Mouse (Mus musculus) midbrain, embryonic 11.5 days (tissue): ENCODE data around the gene Olfr391-ps. TPM values are rescaled to one million over a fixed set of nuclear protein-coding genes. Genes with fewer than 3 reads are reported as not detected.

ENCODE experiments used
- ATAC-seq: fragments of 200-750 bp; cut with Nextera tagmentation; 2 replicates; pipeline ENCODE4 v1.8.0; 2017; ENCODE audit warnings: moderate TSS enrichment, moderate library complexity; ENCODE audit not compliant: low FRiP score
- DNase-seq: peaks from one replicate; pipeline ENCODE4 v3.0.0; 2015; ENCODE audit warnings: low spot score; ENCODE audit errors: missing footprints
- H3K27ac ChIP-seq: fragments of 300-500 bp; sonication (generic); 2 replicates; pipeline ENCODE4 v1.5.1; 2014; ENCODE audit warnings: low read depth, low read length
- H3K27me3 ChIP-seq: fragments of 300-500 bp; sonication (generic); 2 replicates; pipeline ENCODE4 v1.6.1; 2014; ENCODE audit warnings: mild to moderate bottlenecking, low read length, moderate library complexity, mixed read lengths; ENCODE audit not compliant: control insufficient read depth, insufficient read depth
- H3K36me3 ChIP-seq: fragments of 300-500 bp; sonication (generic); 2 replicates; pipeline ENCODE4 v1.6.1; 2014; ENCODE audit warnings: mild to moderate bottlenecking, low read length, moderate library complexity, mixed read lengths; ENCODE audit not compliant: control insufficient read depth, insufficient read depth
- H3K4me1 ChIP-seq: fragments of 300-500 bp; sonication (generic); 2 replicates; pipeline ENCODE4 v1.6.1; 2014; ENCODE audit warnings: low read length; ENCODE audit not compliant: control insufficient read depth, insufficient read depth
- H3K4me2 ChIP-seq: fragments of 300-500 bp; sonication (generic); 2 replicates; pipeline ENCODE4 v1.6.1; 2014; ENCODE audit warnings: mild to moderate bottlenecking, moderate library complexity
- H3K4me3 ChIP-seq: fragments of 300-500 bp; sonication (generic); 2 replicates; pipeline ENCODE4 v1.5.1; 2014; ENCODE audit warnings: low read depth, low read length
- H3K9ac ChIP-seq: fragments of 300-500 bp; sonication (generic); 2 replicates; pipeline ENCODE4 v1.6.1; 2014; ENCODE audit warnings: low read length
- H3K9me3 ChIP-seq: fragments of 300-500 bp; sonication (generic); 2 replicates; pipeline ENCODE4 v1.6.1; 2016; ENCODE audit warnings: low read length; ENCODE audit not compliant: control insufficient read depth
- WGBS: fragments of 180-500 bp; shearing (Covaris S2); extraction: QIAGEN DNeasy Blood & Tissue Kit; methylation state at CpG from one replicate; pipeline ENCODE4 v1.1.7; 2014; 5-methylcytosine and 5-hydroxymethylcytosine counted together
- polyA plus RNA-seq: library from polyadenylated mRNA; unstranded; fragments of >200 nt; fragmentation: Nextera tagmentation; extraction: Ambion mirVana; gene quantifications from 2 replicates; pipeline ENCODE4 v1.2.1, GENCODE M21; 2014

The Olfr391-ps gene
- polyA plus RNA-seq, result not detected in 2 replicates

DNA sequence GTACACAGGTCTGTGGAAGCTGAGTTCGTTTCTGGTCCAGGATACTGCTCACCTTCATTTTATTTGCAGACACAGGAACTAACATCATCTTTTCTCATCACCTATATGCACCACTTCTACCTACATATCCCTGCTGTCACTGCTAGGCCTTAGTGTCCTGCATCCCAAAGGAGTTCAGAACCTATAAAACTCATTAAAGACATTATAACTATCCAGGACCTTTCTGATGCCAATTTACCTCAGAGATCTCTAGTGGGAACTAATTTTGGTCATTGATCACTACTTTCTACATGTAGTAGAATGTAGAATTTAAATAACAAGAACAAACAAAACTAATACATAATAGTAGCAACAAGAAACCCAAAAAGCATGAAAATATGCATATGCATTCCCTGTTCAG, at the start of gene Olfr391-ps:
Gene Olfr391-ps (minus strand): TSS at position 101 of the 400 bp plus-strand sequence.
- H3K4me1 ChIP-seq, result no peaks in the 10 kb centered on the region
- 28% methylated on average over 1 of the region's 1 CpGs for WGBS
- H3K4me3 ChIP-seq, result no peak within 1 kb of the TSS
- no peak within 1 kb of the TSS for H3K9ac ChIP-seq
- DNase-seq (no peak), ATAC-seq (no peak)
- no peaks in the 10 kb centered on the region for H3K36me3 ChIP-seq
- H3K9me3 ChIP-seq, result no peaks in the 10 kb centered on the region; the same call in 1 of the 2 replicates
- no peaks in the 10 kb centered on the region for H3K27me3 ChIP-seq
- H3K27ac ChIP-seq, result no peak within 1 kb of the TSS
- no peak within 1 kb of the TSS for H3K4me2 ChIP-seq

DNA sequence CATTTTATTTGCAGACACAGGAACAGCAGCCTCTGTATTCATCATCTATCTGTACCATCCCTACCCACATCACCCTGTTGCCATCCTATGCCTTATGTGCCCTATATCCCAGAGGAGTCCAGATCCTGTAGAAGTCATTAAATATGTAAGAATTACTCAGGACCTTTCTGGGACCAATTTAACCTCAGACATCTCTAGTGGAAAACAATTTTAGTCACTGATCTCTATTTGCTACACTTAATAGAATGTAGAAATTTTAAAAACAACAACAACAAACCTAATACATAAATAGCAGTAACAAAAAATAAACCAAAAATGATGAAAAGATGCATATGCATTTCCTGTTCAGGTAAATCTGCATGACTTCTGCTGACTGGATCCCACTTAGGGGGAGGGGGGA, 48.5 kb upstream of the Olfr391-ps start, which contains the start of gene Olfr393:
Gene Olfr393 (minus strand): TSS at position 101 of the 400 bp plus-strand sequence.
- H3K4me1 ChIP-seq, result no peaks in the 10 kb centered on the region
- no peaks in the 10 kb centered on the region for H3K36me3 ChIP-seq
- H3K27me3 ChIP-seq, result no peaks in the 10 kb centered on the region
- no peak within 1 kb of the TSS for H3K4me2 ChIP-seq
- H3K27ac ChIP-seq, result no peak within 1 kb of the TSS
- DNase-seq, result no peak
- H3K9ac ChIP-seq, result no peak within 1 kb of the TSS
- no peak within 1 kb of the TSS for H3K4me3 ChIP-seq
- peaks cover 2% of the 10 kb centered on the region; the same call in 1 of the 2 replicates for H3K9me3 ChIP-seq
- no peak for ATAC-seq

DNA sequence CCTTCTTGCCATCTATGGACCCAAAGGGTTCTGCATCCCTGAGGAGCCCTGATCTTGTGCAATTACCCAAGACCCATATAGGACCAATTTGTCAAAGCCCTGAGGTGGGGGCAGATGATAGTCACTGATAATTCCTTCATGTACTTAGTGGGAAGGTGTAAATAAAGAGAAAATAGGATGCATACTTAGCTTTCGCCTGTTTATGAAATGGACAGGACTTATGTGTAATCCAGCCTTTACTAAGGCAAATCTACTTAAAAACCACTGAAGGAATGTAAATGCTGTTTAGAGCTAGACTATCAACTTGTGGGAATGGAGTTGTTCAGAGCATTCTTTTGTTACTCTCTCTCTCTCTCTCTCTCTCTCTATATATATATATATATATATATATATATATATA, 14.1 kb upstream of the Olfr391-ps start, which contains the start of gene Olfr392:
Gene Olfr392 (minus strand): TSS at position 101 of the 400 bp plus-strand sequence.
- ATAC-seq (no peak), DNase-seq (no peak)
- Histone ChIP-seq H3K9ac (no peak within 1 kb of the TSS), H3K4me2 (no peak within 1 kb of the TSS), H3K27ac (no peak within 1 kb of the TSS), H3K27me3 (no peaks in the 10 kb centered on the region), H3K9me3 (no peaks in the 10 kb centered on the region; the same call in 1 of the 2 replicates), H3K36me3 (no peaks in the 10 kb centered on the region), H3K4me3 (no peak within 1 kb of the TSS), H3K4me1 (no peaks in the 10 kb centered on the region)
- WGBS, result 82% methylated on average over 1 of the region's 1 CpGs

DNA sequence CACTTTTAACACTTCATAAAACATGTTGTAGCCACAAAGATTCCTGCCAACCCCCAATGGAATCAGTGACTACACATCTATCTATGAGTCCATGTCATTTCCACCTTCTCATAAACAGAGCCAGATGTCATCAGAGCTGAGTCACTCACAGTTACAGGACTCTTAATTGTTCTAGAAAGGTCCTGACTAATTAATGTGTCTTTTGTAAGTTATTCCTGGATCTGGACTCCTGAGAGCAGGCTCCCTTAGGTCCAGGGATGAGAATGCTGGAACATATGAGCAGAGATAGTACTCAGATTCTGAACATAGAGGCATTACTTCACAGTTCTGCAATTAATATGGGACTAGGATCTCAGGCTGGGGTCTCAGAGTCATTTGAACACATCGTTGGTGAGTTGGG, 20.2 kb downstream of the Olfr391-ps start, which contains the start of gene Olfr390:
Gene Olfr390 (plus strand): TSS at position 301 of the 400 bp plus-strand sequence.
- Histone ChIP-seq H3K4me2 (no peak within 1 kb of the TSS), H3K36me3 (no peaks in the 10 kb centered on the region), H3K4me3 (no peak within 1 kb of the TSS), H3K4me1 (no peaks in the 10 kb centered on the region), H3K9ac (no peak within 1 kb of the TSS), H3K27me3 (no peaks in the 10 kb centered on the region), H3K27ac (no peak within 1 kb of the TSS), H3K9me3 (no peaks in the 10 kb centered on the region; the same call in 1 of the 2 replicates)
- ATAC-seq (no peak), DNase-seq (no peak)
- 75% methylated on average over 1 of the region's 1 CpGs for WGBS

DNA sequence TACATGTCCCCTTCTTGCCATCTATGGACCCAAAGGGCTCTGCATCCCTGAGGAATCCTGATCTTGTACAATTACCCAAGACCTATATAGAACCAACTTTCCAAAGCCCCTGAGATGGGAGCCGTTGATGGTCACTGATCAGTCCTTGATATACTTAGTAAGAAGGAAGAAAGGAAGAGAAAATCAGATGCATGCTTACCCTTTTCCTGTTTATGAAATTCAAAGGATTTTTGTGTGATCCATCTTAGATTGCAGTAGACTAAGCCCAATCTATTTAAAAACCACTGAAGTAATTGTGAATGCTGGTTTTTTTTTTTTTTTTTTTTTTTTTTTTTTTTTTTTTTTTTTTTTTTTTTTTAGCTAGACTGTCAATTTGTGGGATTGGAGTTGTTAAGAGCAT, 22.2 kb downstream of the Olfr391-ps start, which contains the start of gene Olfr389:
Gene Olfr389 (minus strand): TSS at position 101 of the 400 bp plus-strand sequence.
- H3K27ac ChIP-seq, result no peak within 1 kb of the TSS
- H3K4me1 ChIP-seq, result no peaks in the 10 kb centered on the region
- DNase-seq (no peak), ATAC-seq (no peak)
- no peak within 1 kb of the TSS for H3K4me3 ChIP-seq
- no peak within 1 kb of the TSS for H3K4me2 ChIP-seq
- H3K9ac ChIP-seq, result no peak within 1 kb of the TSS
- H3K36me3 ChIP-seq, result no peaks in the 10 kb centered on the region
- H3K9me3 ChIP-seq, result no peaks in the 10 kb centered on the region
- H3K27me3 ChIP-seq, result no peaks in the 10 kb centered on the region
- WGBS, result 87% methylated on average over 1 of the region's 1 CpGs

DNA sequence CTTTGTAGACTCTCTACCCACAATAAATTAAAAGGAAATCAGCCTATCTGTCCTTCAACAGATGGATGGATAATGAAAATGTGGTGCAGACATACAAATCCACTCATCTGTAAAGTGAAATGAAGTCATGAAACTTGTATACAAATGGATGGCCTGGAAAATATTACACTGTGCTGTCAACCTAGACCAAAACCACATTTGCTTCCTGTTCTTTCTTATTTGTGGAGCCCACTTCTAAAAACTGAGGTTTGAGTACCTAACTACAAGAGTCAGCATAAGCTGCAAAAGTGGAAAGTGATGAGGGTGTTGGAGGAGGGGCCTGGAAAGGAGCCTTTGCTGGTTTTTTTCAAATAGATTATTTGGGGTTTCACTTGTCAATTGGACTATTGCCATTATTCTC, 43.7 kb downstream of the Olfr391-ps start:
- Histone ChIP-seq H3K9ac (no peak overlapping the region), H3K9me3 (peaks cover 14% of the 10 kb centered on the region; the same call in 1 of the 2 replicates), H3K4me1 (no peaks in the 10 kb centered on the region), H3K4me2 (no peak overlapping the region), H3K27ac (no peak overlapping the region), H3K4me3 (no peak overlapping the region), H3K36me3 (no peaks in the 10 kb centered on the region), H3K27me3 (no peaks in the 10 kb centered on the region)
- ATAC-seq, result no peak
- no peak for DNase-seq

Other genes with a start within 250 kb of the Olfr391-ps start
- not detected in 2 replicates for gene Olfr385, start 210.0 kb downstream of the Olfr391-ps start, polyA plus RNA-seq
- gene Olfr384, start 204.5 kb downstream of the Olfr391-ps start, polyA plus RNA-seq, result not detected in 2 replicates
- not detected in 2 replicates for gene Zfp735, start 114.3 kb downstream of the Olfr391-ps start, polyA plus RNA-seq
- not detected in 2 replicates for gene Olfr389, start 22.3 kb downstream of the Olfr391-ps start, polyA plus RNA-seq
- not detected in 2 replicates for gene Olfr390, start 20.1 kb downstream of the Olfr391-ps start, polyA plus RNA-seq
- not detected in 2 replicates for gene Olfr392, start 14.0 kb upstream of the Olfr391-ps start, polyA plus RNA-seq
- gene Olfr393, start 48.4 kb upstream of the Olfr391-ps start, polyA plus RNA-seq, result not detected in 2 replicates
- not detected in 2 replicates for gene Olfr394, start 87.7 kb upstream of the Olfr391-ps start, polyA plus RNA-seq
- gene Olfr395, start 106.2 kb upstream of the Olfr391-ps start, polyA plus RNA-seq, result not detected in 2 replicates
- not detected in 2 replicates for gene Olfr23, start 133.6 kb upstream of the Olfr391-ps start, polyA plus RNA-seq
- not detected in 2 replicates for gene Olfr397, start 157.8 kb upstream of the Olfr391-ps start, polyA plus RNA-seq
- gene Olfr398, start 187.4 kb upstream of the Olfr391-ps start, polyA plus RNA-seq, result not detected in 2 replicates